Mouse (Mus musculus) limb, embryonic 11.5 days (tissue): ENCODE results near the gene Ropn1. TPM values are rescaled to one million over a fixed set of nuclear protein-coding genes. Genes with fewer than 3 reads are reported as not detected.

ENCODE experiments used
- polyA plus RNA-seq: library from polyadenylated mRNA; unstranded; fragments of >200 nt; fragmentation: Nextera tagmentation; extraction: Ambion mirVana; gene quantifications from 2 replicates; pipeline ENCODE4 v1.2.1, GENCODE M21; 2014

The Ropn1 gene
- polyA plus RNA-seq, 1 experiment from 2014 or later: not detected

Other genes starting within 250 kb of the Ropn1 start
- 9.5 and 11.5 TPM in 2 replicates for gene Kalrn, start 76.4 kb upstream of the Ropn1 start, polyA plus RNA-seq
- 10.7 and 11.2 TPM in 2 replicates for gene Ccdc14, start 40.7 kb downstream of the Ropn1 start, polyA plus RNA-seq
- 4.9 and 5.4 TPM in 2 replicates for gene Mylk, start 95.3 kb downstream of the Ropn1 start, polyA plus RNA-seq